Mouse (Mus musculus): ENCODE measurements at regions not wholly inside any gene's neighbourhood (a gene's known extent, or its start where the extent isn't known, plus 50 kb on each side); places are given as distances from the start of the nearest gene placed in this dataset.

GRCm38 (mm10) chr12:46992343-46992742, 173.6 kb upstream of the Nova1 start:
- no peaks in the 10 kb centered on the region for H3K9me3 ChIP-seq (ENCODE audit: control insufficient read depth, low read length)
- no peak overlapping the region for H3K27ac ChIP-seq (replicated peaks)
- no peaks in the 10 kb centered on the region for H3K36me3 ChIP-seq (ENCODE audit: control insufficient read depth, insufficient read depth, low read length)
- ATAC-seq (ENCODE audit: low FRiP score, low TSS enrichment) (no peak), DNase-seq (ENCODE audit: low spot score) (no peak)
- TF ChIP-seq EP300 (optimal IDR thresholded peaks at IDR 0.05): no peak
- no peak for TF ChIP-seq CTCF (IDR thresholded peaks at IDR 0.05; ENCODE audit: low read depth)
- no peak overlapping the region for H3K4me3 ChIP-seq (ENCODE audit: low read depth, low read length)
- no peak overlapping the region for H3K9ac ChIP-seq (ENCODE audit: low read length)
- no peaks in the 10 kb centered on the region for H3K4me1 ChIP-seq (replicated peaks; ENCODE audit: control insufficient read depth, insufficient read depth)
- 78% methylated on average over 1 of the region's 1 CpGs for WGBS
- no peaks in the 10 kb centered on the region for H3K27me3 ChIP-seq (ENCODE audit: control insufficient read depth, insufficient read depth, low read length)
- H3K4me2 ChIP-seq (replicated peaks; ENCODE audit: low read depth): no peak overlapping the region

DNA sequence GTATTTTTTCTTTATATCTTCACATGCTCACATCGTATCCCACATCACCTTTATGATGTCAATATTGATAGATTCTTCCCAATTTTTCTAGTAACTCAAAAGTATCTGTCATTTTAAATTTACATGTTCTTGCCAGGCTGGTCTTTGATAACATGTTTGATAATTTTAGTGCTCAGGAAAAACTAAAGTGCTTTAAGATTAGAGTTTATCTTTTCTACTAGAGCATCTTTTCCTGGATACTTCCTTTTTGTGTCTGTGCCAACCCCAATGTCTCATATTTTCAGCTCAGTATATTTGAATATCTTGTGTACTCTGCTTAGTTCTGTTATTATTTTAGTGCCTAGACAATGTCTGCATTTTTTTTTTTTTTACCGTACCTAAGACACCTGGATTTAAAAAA, 170.2 kb upstream of the Nova1 start:
- DNase-seq (ENCODE audit: low spot score): no peak

GRCm38 (mm10) chr12:46950223-46950779, 131.6 kb upstream of the Nova1 start:
- TF ChIP-seq EP300 (optimal IDR thresholded peaks at IDR 0.05) (no peak), CTCF (IDR thresholded peaks at IDR 0.05; ENCODE audit: low read depth) (no peak)
- Histone ChIP-seq H3K4me2 (replicated peaks; ENCODE audit: low read depth) (no peak overlapping the region), H3K4me1 (replicated peaks; ENCODE audit: control insufficient read depth, insufficient read depth) (no peaks in the 10 kb centered on the region), H3K9ac (ENCODE audit: low read length) (no peak overlapping the region), H3K36me3 (ENCODE audit: control insufficient read depth, insufficient read depth, low read length) (no peaks in the 10 kb centered on the region), H3K27me3 (ENCODE audit: control insufficient read depth, insufficient read depth, low read length) (no peaks in the 10 kb centered on the region), H3K27ac (replicated peaks) (no peak overlapping the region), H3K4me3 (ENCODE audit: low read depth, low read length) (no peak overlapping the region), H3K9me3 (ENCODE audit: control insufficient read depth, low read length) (no peaks in the 10 kb centered on the region)
- 80% methylated on average over 3 of the region's 3 CpGs for WGBS
- DNase-seq (ENCODE audit: low spot score) (no peak), ATAC-seq (ENCODE audit: low FRiP score, low TSS enrichment) (no peak)

More for the DNA sequence above, 170.2 kb upstream of the Nova1 start:
- H3K27me3 ChIP-seq (ENCODE audit: control insufficient read depth, insufficient read depth, low read length): no peaks in the 10 kb centered on the region
- no peak overlapping the region for H3K4me2 ChIP-seq (replicated peaks; ENCODE audit: low read depth)
- no peak overlapping the region for H3K9ac ChIP-seq (ENCODE audit: low read length)
- no peak overlapping the region for H3K4me3 ChIP-seq (ENCODE audit: low read depth, low read length)
- no peaks in the 10 kb centered on the region for H3K36me3 ChIP-seq (ENCODE audit: control insufficient read depth, insufficient read depth, low read length)
- 81% methylated on average over 2 of the region's 2 CpGs for WGBS
- ATAC-seq (ENCODE audit: low FRiP score, low TSS enrichment): no peak
- no peaks in the 10 kb centered on the region for H3K4me1 ChIP-seq (replicated peaks; ENCODE audit: control insufficient read depth, insufficient read depth)
- H3K27ac ChIP-seq (replicated peaks): no peak overlapping the region
- H3K9me3 ChIP-seq (ENCODE audit: control insufficient read depth, low read length): no peaks in the 10 kb centered on the region
- TF ChIP-seq EP300 (optimal IDR thresholded peaks at IDR 0.05) (no peak), CTCF (IDR thresholded peaks at IDR 0.05; ENCODE audit: low read depth) (no peak)

GRCm38 (mm10) chr12:46945707-46946106, 127.0 kb upstream of the Nova1 start:
- ATAC-seq (ENCODE audit: low FRiP score, low TSS enrichment) (no peak), DNase-seq (ENCODE audit: low spot score) (no peak)
- Histone ChIP-seq H3K4me3 (ENCODE audit: low read depth, low read length) (no peak overlapping the region), H3K9me3 (ENCODE audit: control insufficient read depth, low read length) (no peaks in the 10 kb centered on the region), H3K36me3 (ENCODE audit: control insufficient read depth, insufficient read depth, low read length) (no peaks in the 10 kb centered on the region), H3K4me2 (replicated peaks; ENCODE audit: low read depth) (no peak overlapping the region), H3K9ac (ENCODE audit: low read length) (no peak overlapping the region), H3K27me3 (ENCODE audit: control insufficient read depth, insufficient read depth, low read length) (no peaks in the 10 kb centered on the region), H3K4me1 (replicated peaks; ENCODE audit: control insufficient read depth, insufficient read depth) (no peaks in the 10 kb centered on the region), H3K27ac (replicated peaks) (no peak overlapping the region)
- TF ChIP-seq EP300 (optimal IDR thresholded peaks at IDR 0.05): no peak
- no peak for TF ChIP-seq CTCF (IDR thresholded peaks at IDR 0.05; ENCODE audit: low read depth)

GRCm38 (mm10) chr12:46931086-46931485, 112.4 kb upstream of the Nova1 start:
- H3K27ac ChIP-seq (replicated peaks): no peak overlapping the region
- no peak for TF ChIP-seq CTCF (IDR thresholded peaks at IDR 0.05; ENCODE audit: low read depth)
- H3K36me3 ChIP-seq (ENCODE audit: control insufficient read depth, insufficient read depth, low read length): no peaks in the 10 kb centered on the region
- H3K9ac ChIP-seq (ENCODE audit: low read length): no peak overlapping the region
- no peak overlapping the region for H3K4me3 ChIP-seq (ENCODE audit: low read depth, low read length)
- H3K4me2 ChIP-seq (replicated peaks; ENCODE audit: low read depth): no peak overlapping the region
- no peak for DNase-seq (ENCODE audit: low spot score)
- H3K9me3 ChIP-seq (ENCODE audit: control insufficient read depth, low read length): no peaks in the 10 kb centered on the region
- no peak for ATAC-seq (ENCODE audit: low FRiP score, low TSS enrichment)
- no peaks in the 10 kb centered on the region for H3K27me3 ChIP-seq (ENCODE audit: control insufficient read depth, insufficient read depth, low read length)
- no peaks in the 10 kb centered on the region for H3K4me1 ChIP-seq (replicated peaks; ENCODE audit: control insufficient read depth, insufficient read depth)

DNA sequence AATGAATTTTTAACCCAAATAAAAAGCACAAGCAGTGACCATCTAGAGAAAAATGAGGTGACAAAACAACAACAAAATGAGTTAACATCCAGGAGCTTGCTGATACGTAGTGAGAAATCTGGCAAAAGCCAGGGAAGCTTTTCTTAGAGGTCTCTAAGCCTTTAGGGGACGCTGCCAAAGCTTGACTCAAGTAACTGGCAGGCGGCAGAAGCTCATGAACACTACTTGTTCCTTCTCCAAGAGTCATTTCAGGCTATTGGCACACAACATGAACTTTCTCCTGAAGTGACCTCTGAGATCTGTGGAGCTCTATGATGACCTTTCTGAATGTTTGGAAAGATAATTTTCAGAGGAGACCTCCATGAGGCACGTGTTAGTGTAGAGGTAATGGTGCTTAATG, 98.6 kb upstream of the Nova1 start:
- no peaks in the 10 kb centered on the region for H3K9me3 ChIP-seq (ENCODE audit: control insufficient read depth, low read length)
- H3K27me3 ChIP-seq (ENCODE audit: control insufficient read depth, insufficient read depth, low read length): no peaks in the 10 kb centered on the region
- H3K27ac ChIP-seq (replicated peaks): no peak overlapping the region
- no peak overlapping the region for H3K4me2 ChIP-seq (replicated peaks; ENCODE audit: low read depth)
- H3K9ac ChIP-seq (ENCODE audit: low read length): no peak overlapping the region
- ATAC-seq (ENCODE audit: low FRiP score, low TSS enrichment) (no peak), DNase-seq (ENCODE audit: low spot score) (no peak)
- no peaks in the 10 kb centered on the region for H3K4me1 ChIP-seq (replicated peaks; ENCODE audit: control insufficient read depth, insufficient read depth)
- H3K4me3 ChIP-seq (ENCODE audit: low read depth, low read length): no peak overlapping the region
- WGBS: 58% methylated on average over 4 of the region's 4 CpGs
- TF ChIP-seq CTCF (IDR thresholded peaks at IDR 0.05; ENCODE audit: low read depth) (no peak), EP300 (optimal IDR thresholded peaks at IDR 0.05) (no peak)
- no peaks in the 10 kb centered on the region for H3K36me3 ChIP-seq (ENCODE audit: control insufficient read depth, insufficient read depth, low read length)
